Mouse (Mus musculus) gastrocnemius, postnatal 25 days (tissue): ENCODE data around the gene Gp5. TPM values are rescaled to one million over a fixed set of nuclear protein-coding genes. Genes with fewer than 3 reads are reported as not detected.
"Not testable (repeated sequence)": the region's sequence is repeated elsewhere in the genome, so short reads cannot be mapped to it uniquely, and the experiment has no call there.

Experiments used
- DNase-seq: peaks from one replicate; pipeline ENCODE4 v3.0.0; 2022
- long read RNA-seq, 2 experiments: library from polyadenylated mRNA; stranded (forward); transcript quantifications; one replicate each; pipeline ENCODE4 v2.0.0; 2021
- total RNA-seq, 2 experiments: library from RNA; stranded (reverse); gene quantifications; 1 replicate in 1 of 2; 2 replicates in 1 of 2; pipeline ENCODE4 v1.2.3; 2021

The Gp5 gene
- total RNA-seq: under 1 TPM in 1 of 2 experiments, not detected in 1; 0.16 TPM
- long read RNA-seq, experiment 1: 0 reads
- long read RNA-seq, experiment 2: 0 reads

- DNase-seq: no peak
These were observed at the start of gene Gp5 for GRCm38 (mm10) chr16:30310647-30311046. Gene Gp5 (minus strand): TSS chr16:30310779.

DNA sequence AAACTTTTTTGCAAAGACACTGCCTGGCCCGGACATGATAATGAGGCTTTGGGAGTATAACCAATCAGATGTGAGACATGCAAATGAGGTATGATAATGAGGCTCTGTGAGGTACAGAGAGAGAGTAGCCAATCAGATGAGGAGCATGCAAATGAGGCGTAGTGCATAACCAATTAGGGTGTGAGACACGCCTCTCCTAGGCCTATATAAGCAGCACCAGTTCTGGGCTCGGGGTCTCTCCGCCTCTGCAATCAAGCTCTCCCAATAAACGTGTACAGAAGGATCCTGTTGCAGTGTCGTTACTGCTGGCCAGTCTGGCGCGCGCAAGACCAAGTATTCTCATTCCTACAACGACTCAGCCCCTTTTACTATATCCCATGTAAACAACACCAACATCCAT, 42.9 kb upstream of the Gp5 start:
- DNase-seq: not testable (repeated sequence)

DNA sequence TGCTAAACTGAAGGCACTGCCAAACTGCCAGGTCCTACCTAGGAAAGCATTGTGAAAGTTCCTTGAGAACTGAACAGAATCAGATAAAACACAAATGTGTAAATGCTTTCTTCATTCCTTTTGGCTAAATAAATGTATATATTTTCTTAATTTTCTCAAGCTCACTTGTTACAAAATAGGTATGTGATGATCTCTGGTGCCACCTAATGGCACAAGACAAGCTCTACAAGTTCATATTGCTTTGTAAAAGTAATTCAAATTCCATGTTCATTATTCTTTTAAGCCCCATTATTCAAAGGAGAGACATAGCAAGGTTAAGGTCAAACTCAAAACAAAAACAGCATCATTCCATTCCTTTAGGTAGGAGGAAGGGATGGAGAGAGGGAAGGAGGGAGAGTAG, 3.7 kb upstream of the Gp5 start:
- DNase-seq: no peak

DNA sequence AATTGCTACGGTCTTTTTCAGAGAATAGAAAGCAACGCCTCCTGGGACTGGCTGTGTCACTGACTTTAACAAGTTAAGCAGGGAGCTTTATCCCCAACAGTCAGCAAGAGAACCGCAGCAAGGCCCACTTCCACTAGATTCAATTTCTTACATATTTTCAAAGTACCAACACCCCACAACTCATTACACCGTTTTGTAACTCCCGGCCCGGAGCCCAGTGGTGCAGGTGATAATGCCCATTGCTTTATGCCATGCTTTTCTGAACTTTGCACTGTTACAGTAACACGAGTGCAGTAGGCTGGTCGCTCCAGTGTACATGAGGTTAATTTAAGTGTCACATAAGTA, 436 bp downstream of the Gp5 start:
- no peak for DNase-seq

DNA sequence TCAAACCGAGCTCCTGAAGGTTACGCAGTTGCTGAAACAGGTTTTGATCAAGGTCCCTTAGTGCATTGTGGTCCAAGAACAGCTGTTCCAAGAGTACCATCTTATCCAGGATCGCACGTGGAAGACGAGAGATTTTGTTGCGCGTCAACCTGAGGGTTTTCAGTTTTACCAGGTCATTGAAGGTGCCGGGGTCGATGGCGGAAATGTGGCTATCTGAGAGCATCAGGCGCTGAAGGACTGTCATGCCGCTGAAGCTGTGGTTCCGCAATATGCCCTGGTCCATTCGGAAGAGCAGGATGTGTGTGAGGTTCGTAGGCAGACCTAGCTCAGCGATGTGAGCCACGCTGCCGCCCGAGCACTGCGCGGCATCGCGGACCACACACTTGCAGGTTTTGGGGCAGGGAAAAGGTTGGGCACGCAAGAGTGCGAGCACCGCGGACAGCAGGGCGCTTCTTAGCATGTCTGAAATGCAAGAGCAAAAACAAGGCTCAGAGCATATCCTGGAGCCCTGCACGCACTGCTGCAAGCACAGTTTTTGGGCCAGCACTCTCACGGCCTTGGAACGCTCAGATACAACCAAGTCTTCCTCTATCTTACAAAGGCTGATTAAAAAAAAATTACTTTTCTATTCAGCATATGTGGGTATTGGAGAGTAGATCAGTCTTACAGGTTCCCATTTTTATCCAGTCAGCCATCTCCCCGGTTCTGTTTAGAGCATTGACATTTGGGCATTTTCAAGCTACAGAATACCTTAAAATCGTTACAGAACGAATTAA, 996 bp downstream of the Gp5 start:
- no peak for DNase-seq

- no peak for DNase-seq
These were observed 1.8 kb downstream of the Gp5 start for GRCm38 (mm10) chr16:30308616-30309394.

DNA sequence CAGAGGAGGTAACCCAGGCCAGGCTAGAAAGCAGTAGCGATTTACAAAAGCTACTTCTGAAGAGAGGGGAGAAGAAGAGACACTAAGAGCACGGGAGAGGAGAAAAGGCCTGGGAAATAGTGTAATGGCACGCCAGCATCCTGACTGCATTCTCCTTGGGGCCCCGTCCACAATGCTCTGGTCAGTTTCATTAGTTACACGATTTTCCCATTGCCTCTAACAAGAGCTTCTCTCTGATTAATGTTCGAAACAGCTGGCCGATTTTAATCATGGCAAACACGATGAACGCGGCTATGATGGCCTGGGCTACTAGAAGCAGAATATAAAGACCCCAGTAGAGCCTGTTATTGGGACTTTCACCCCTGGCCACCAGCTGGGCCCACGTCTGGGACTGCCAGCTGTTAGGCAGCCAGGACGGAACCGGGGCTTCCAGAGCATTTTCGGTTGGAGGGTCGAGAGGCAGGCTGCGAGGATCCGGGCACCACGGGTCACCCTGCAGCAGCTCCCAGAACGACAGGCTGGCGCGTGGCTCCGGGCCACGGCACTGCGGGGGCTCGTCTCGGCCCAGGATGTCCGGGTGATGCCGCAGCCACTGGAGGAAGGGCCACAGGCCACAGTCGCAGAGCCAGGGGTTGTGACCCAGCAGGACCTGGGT, 2.5 kb downstream of the Gp5 start:
- peak; percentile 19 for DNase-seq

GRCm38 (mm10) chr16:30307306-30307705, 3.3 kb downstream of the Gp5 start:
- DNase-seq: no peak

DNA sequence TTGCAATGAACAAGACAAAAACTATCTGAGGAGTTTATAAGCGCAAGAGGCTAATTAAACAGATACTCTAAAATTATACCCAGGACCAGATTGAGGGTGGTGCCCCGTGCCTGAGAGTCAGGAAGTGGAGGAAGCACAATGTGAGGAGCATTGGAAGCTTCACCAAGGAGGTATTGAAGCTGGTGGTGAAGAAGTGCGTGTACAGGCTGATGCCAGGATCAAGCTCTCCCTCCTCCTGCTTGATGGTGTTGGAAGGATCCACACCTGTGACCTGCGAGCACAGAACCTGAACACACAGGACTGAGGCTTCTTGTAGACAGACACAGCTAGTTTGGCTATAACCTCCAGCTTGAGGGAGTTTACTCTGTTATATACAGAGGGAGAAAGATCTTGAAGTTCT, 4.5 kb downstream of the Gp5 start:
- no peak for DNase-seq

DNA sequence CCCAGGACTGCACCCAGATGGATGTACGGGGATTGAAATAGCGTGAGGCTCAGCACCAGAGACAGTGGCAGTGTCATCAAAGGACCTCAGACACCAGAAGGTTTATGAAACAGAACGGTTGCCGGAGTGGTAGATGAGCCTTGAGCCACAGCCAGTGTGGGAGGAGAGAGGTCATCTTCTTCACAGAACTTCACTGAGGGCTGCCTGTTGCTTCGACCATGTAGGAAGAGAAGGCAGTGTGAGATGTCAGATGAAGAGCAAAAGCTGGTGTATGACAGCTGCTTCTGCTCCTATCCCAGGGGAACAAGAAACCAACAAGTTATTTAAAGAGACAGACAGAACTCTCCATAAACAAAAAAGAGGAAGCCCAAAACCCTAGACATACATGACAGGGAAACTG, 6.3 kb downstream of the Gp5 start:
- DNase-seq: no peak

- DNase-seq: no peak
These were observed 7.2 kb downstream of the Gp5 start for GRCm38 (mm10) chr16:30303411-30303810.

DNA sequence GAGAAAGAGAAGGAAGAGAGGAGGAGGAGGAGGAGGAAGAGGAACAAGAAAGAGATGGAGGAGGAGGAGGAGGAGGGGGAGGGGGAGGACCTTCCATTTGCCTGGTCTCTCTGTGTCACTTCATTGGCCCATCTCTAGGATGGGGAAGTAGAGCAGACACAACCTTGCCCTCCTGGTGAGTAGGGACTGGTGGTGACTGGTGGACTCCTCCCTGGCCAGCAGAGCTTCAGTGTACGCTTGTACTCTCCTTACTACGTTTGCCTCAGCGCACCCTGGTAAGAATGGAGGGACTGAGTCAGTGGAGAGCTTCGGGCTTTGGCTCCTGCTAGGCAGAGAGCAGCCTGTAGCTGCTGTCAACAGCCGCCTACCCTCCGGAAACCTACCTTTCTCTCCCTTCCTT, 7.9 kb downstream of the Gp5 start:
- no peak for DNase-seq

DNA sequence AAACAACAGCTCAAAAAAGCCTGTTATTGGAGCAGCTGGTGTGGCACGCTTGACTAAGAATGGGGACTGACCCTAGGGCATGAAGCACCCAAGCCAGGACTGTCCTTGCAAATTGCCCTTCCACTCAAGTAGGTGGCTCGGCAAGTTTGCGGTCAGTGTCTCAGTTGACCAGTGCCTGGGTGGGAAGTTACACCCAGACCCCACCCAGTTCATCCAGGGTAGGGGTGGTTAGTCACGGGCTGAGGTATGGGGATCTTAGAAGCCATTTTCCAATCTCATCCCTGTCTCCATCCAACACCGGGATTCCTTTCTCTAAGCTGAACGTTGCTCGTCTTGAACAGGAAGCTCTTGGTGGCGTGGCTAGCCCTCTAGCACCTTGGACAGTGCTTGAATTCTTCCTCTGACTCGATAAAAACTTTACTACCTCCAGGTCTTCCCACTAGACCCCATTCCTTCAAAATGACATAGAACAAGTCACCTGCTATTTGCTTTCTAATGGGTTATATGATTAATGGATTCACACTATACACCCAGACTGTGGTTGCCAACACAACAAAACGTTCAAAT, 10.8 kb downstream of the Gp5 start:
- no peak for DNase-seq

DNA sequence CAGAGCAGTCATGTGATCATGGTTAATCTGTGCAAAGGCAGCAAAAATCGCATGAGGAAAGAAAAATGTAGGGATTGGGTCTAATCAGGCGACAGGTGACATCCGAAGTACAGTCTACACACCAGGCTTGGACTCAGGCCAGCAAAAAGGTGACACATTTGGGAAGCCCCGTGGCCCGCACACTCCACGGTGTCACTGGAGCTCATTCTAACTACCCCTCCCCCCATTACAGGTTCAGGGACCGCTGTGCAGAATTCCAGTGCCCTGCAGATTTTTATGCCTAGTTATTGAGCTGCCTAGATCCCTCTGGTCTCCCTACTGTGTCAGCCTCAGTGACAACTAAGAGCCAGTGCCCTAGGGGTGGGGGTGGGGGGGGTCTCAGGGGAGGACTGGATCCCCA, 13.1 kb downstream of the Gp5 start:
- no peak for DNase-seq

- DNase-seq: no peak
These were observed 13.8 kb downstream of the Gp5 start for GRCm38 (mm10) chr16:30296601-30297275.

DNA sequence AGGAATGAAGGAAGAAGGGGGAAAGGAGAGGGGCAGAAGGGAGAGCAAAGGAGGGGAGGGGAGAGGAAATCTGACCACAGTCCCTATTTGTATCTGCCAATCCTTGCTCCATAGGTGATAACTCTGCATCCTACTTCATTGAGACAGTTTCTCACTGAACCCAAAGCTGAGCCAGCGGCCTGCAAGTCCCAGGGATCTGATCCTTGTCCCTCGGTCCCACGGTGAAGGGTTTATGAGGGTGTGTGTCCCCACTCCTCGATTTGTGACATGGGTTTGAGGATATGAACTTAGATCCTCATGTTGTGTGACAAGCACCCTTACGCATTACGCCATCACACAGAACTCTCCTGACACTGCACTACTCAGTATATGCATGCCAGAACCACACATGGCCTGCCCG, 15.5 kb downstream of the Gp5 start:
- DNase-seq: no peak

DNA sequence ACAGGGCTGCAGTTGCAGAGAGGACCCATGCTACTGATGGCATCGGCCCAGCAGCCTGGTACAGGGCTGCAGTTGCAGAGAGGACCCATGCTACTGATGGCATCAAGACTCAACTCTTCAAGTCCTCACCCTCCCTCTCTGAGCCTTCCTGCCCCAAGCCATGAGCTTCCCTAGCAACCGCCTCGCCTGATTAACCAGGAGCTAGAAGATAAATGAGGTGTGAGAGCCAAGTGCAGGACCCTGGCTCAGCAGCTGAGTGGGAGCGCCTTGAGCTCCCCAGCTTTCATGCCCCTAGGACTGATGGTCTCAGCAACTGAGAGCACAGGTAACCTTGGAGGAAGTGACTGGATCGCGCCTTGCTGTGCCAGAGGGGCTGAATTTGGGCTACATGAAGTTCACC, 20.1 kb downstream of the Gp5 start:
- no peak for DNase-seq

GRCm38 (mm10) chr16:30285701-30286100, 24.9 kb downstream of the Gp5 start:
- no peak for DNase-seq

DNA sequence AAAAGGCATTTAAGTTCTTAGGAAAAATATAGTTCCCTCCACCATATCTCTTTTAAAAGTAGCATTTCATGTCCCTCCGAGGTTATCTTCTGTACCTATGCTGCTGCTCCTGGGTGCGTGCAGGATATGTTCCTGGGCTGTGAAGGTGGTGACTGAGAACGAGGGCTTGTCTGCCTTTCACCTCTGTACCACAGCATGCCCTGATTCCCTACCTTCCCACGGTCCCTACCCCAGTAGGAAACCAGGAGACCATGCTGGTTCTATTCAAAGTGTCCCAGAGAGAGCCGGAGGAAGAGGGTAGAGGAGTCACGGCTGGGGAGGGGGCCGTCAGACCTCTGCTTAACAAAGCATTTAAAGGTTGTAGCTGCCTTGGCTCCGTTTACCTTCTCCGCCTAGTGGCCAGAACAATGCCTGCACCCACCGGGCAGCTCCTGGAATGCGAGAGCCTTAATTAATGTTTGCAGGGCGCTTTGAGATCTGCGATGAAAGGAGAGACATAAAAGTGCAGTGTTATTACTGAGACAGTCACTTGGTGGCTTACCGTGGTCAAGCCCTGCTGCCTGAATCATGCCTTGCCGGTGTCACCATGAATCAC, 26.7 kb downstream of the Gp5 start:
- no peak for DNase-seq

- no peak for DNase-seq
These were observed 27.6 kb downstream of the Gp5 start, which contains the start of gene Lrrc15 for GRCm38 (mm10) chr16:30282844-30283495. Gene Lrrc15 (minus strand): TSS chr16:30283256.

DNA sequence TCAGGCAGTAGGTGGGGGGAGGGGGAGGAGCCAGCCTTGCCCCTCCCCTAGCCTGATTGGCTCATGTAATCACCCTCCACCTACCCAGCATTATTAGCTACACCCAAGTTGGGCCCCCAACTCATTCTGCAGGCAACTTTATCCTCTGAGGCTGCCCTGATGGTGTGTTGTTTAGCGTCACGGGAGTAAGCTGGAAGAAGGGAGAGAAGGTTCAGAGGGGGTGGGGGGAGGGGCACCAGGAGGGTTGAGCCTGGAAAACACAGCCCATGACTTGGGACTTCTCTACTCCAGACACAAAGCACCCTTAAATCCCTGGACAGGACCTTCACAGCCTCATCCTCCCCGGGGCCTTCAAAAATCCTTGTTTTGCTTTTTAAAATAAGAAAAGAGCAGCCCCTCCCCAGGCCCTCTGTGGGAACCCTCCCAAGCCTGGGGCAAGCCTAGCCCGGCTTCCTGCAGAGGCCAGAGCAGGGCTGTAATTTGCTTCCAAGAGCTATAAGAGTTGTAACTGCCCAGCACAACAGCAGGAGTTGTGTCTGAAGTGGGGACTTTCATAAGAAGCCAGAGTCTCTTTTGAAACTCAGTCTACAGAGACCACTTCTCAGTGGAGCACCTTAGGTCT, 29.8 kb downstream of the Gp5 start:
- no peak for DNase-seq
